17 mouse cellular contexts compared by ENCODE assay signal in genomic region chr11:17007517-17008173, GRCm38 (mm10). TPM values are rescaled to one million over a fixed set of nuclear protein-coding genes. Genes with fewer than 3 reads are reported as not detected.
A peak's percentile ranks its signal among the peaks of the same experiment; 100 is the strongest.
DNase-seq lines count a peak whose midpoint lies in the region; ATAC-seq and TF ChIP-seq lines count a peak whose summit lies in the region.
"Had no signal": no experiment of that assay in that cellular context is flagged by ENCODE, and none has a peak within 500 bp of the region (broad histone marks: within the 10 kb centered on the region; RNA-seq: fewer than 3 reads in every experiment).

No protein-coding gene starts in this region.

- peak overlapping the region; percentile 74 for H3K9ac ChIP-seq in MEL (ENCODE audit: control insufficient read depth, low read depth, low read length, poor library complexity, severe bottlenecking)
- H3K9ac ChIP-seq in liver, embryonic 12.5 days: no peak overlapping the region
- H3K9ac ChIP-seq in heart, adult 2 months (ENCODE audit: low read depth, low read length): no peak overlapping the region
- H3K9ac ChIP-seq: forebrain, embryonic 15.5 days had no signal

- no peaks in the 10 kb centered on the region for H3K27me3 ChIP-seq in MEL (ENCODE audit: control insufficient read depth in 1 of 2, insufficient read depth in 2 of 2, low read length in 2 of 2)
- H3K27me3 ChIP-seq in liver, embryonic 12.5 days (replicated peaks): no peaks in the 10 kb centered on the region
- H3K27me3 ChIP-seq in small intestine, adult 2 months (ENCODE audit: control insufficient read depth, insufficient read depth, low read length): no peaks in the 10 kb centered on the region
- H3K27me3 ChIP-seq in heart, adult 2 months (ENCODE audit: control insufficient read depth, insufficient read depth, low read length): no peaks in the 10 kb centered on the region
- H3K27me3 ChIP-seq: forebrain, embryonic 15.5 days had no signal

- no peak for TF ChIP-seq CTCF in MEL (IDR thresholded peaks at IDR 0.05 in 2 of 3, conservative IDR thresholded peaks at IDR 0.05 in 1 of 3; ENCODE audit: control insufficient read depth in 1 of 3, insufficient read depth in 1 of 3, low read depth in 2 of 3, low read length in 3 of 3, poor library complexity in 1 of 3, severe bottlenecking in 1 of 3)
- no peak for TF ChIP-seq CTCF in small intestine, adult 2 months (IDR thresholded peaks at IDR 0.05; ENCODE audit: extremely low read depth, insufficient read length, insufficient replicate concordance, low read depth, low read length)
- no peak for TF ChIP-seq CTCF in heart, adult 2 months (IDR thresholded peaks at IDR 0.05)

- peak overlapping the region; percentile 93 for H3K27ac ChIP-seq in MEL (ENCODE audit: control insufficient read depth, low read depth, low read length)
- 0 out of 2 replicates have a peak overlapping the region, but pooled peaks have one; percentile 15 for H3K27ac ChIP-seq in liver, embryonic 12.5 days
- peak overlapping the region; percentile 63; the same call in 1 of the 2 replicates for H3K27ac ChIP-seq in small intestine, adult 2 months (ENCODE audit: insufficient read depth, low read depth, low read length)
- H3K27ac ChIP-seq in heart, adult 2 months: no peak overlapping the region
- H3K27ac ChIP-seq: forebrain, embryonic 15.5 days; stomach, postnatal 0 days had no signal

- H3K4me3 ChIP-seq in MEL (ENCODE audit: control insufficient read depth in 1 of 2, insufficient read depth in 1 of 2, low read depth in 2 of 2, low read length in 2 of 2): peak overlapping the region; percentile 69 to 71
- peak overlapping the region; percentile 30; the same call in 1 of the 2 replicates for H3K4me3 ChIP-seq in liver, embryonic 12.5 days
- peak overlapping the region; percentile 3; the same call in 1 of the 2 replicates for H3K4me3 ChIP-seq in small intestine, adult 2 months (ENCODE audit: low read depth, low read length)
- no peak overlapping the region for H3K4me3 ChIP-seq in heart, adult 2 months
- H3K4me3 ChIP-seq: forebrain, embryonic 15.5 days had no signal

- no peak for TF ChIP-seq RAD21 in MEL (IDR thresholded peaks at IDR 0.05; ENCODE audit: low read depth, low read length)

- intact Hi-C loops in heart, adult 2 months (cut with DNase I): no loop called here

- peak; percentile 28 to 33; a peak in 1 of 4 replicates for TF ChIP-seq POLR2A in MEL (IDR thresholded peaks at IDR 0.05; ENCODE audit: control insufficient read depth in 1 of 2, insufficient read depth in 1 of 2, low read depth in 1 of 2, low read length in 2 of 2, poor library complexity in 1 of 2)
- no peak for TF ChIP-seq POLR2A in small intestine, adult 2 months (IDR thresholded peaks at IDR 0.05; ENCODE audit: low read depth, low read length)
- no peak for TF ChIP-seq POLR2A in heart, adult 2 months (IDR thresholded peaks at IDR 0.05; ENCODE audit: insufficient read depth, low read depth, low read length)

- peak; percentile 17 to 36 for DNase-seq in right cerebral cortex, adult 2 months (ENCODE audit: low spot score in 2 of 2)
- DNase-seq in right cerebral cortex, postnatal 14 days: no peak
- DNase-seq in MEL (ENCODE audit: low read depth, low spot score): peak; percentile 70
- no peak for DNase-seq in heart, postnatal 4 days
- no peak for DNase-seq in heart, adult 2 months
- DNase-seq in gastrocnemius, postnatal 4 days (ENCODE audit: low spot score in 2 of 2): no peak
- DNase-seq: adrenal gland, adult 2 months; cerebellum, postnatal 14 days; kidney, adult 2 months; kidney, postnatal 36 days; thymus, postnatal 4 days had no signal

- ATAC-seq in liver, embryonic 12.5 days: no peak
- ATAC-seq: forebrain, embryonic 15.5 days; hindbrain, embryonic 16.5 days had no signal

- WGBS in liver, embryonic 12.5 days (ENCODE audit: insufficient replicate concordance): 29% methylated on average over 5 of the region's 5 CpGs
- 77% methylated on average over 5 of the region's 5 CpGs for WGBS in small intestine, adult 2 months
- 81% methylated on average over 5 of the region's 5 CpGs for WGBS in heart, adult 2 months

- H3K36me3 ChIP-seq in MEL (ENCODE audit: control insufficient read depth in 1 of 2, insufficient read depth in 2 of 2, low read length in 2 of 2): peaks cover 0 to 37% of the 10 kb centered on the region in 2 experiments; a peak in 2 of 4 replicates
- no peaks in the 10 kb centered on the region for H3K36me3 ChIP-seq in liver, embryonic 12.5 days
- H3K36me3 ChIP-seq in small intestine, adult 2 months (ENCODE audit: control insufficient read depth, insufficient read depth, low read length): no peaks in the 10 kb centered on the region
- no peaks in the 10 kb centered on the region for H3K36me3 ChIP-seq in heart, adult 2 months (ENCODE audit: control insufficient read depth, insufficient read depth, low read length)
- H3K36me3 ChIP-seq: forebrain, embryonic 15.5 days had no signal

- H3K4me1 ChIP-seq in MEL (ENCODE audit: control insufficient read depth in 1 of 2, insufficient read depth in 2 of 2, low read length in 2 of 2): peaks cover 21 to 28% of the 10 kb centered on the region in 2 experiments
- peaks cover 23% of the 10 kb centered on the region for H3K4me1 ChIP-seq in liver, embryonic 12.5 days
- H3K4me1 ChIP-seq in small intestine, adult 2 months (ENCODE audit: control insufficient read depth, insufficient read depth, insufficient read length, low read length): no peaks in the 10 kb centered on the region
- no peaks in the 10 kb centered on the region for H3K4me1 ChIP-seq in heart, adult 2 months (ENCODE audit: control insufficient read depth, insufficient read depth, low read length)
- H3K4me1 ChIP-seq: forebrain, embryonic 15.5 days had no signal

- peak in 1 of 2 experiments; percentile 52; a peak in 1 of 4 replicates for TF ChIP-seq EP300 in MEL (IDR thresholded peaks at IDR 0.05; ENCODE audit: low read depth in 1 of 2, low read length in 2 of 2)
- no peak for TF ChIP-seq EP300 in heart, adult 2 months (IDR thresholded peaks at IDR 0.05; ENCODE audit: insufficient read depth, low read depth, low read length)

- H3K4me2 ChIP-seq in liver, embryonic 12.5 days: peak overlapping the region; percentile 36
- H3K4me2 ChIP-seq: forebrain, embryonic 15.5 days; heart, embryonic 11.5 days had no signal

- H3K9me3 ChIP-seq in MEL (replicated peaks; ENCODE audit: insufficient read depth, low read length): no peaks in the 10 kb centered on the region
- H3K9me3 ChIP-seq in liver, embryonic 12.5 days (replicated peaks): no peaks in the 10 kb centered on the region
- H3K9me3 ChIP-seq: forebrain, embryonic 15.5 days had no signal

- peaks cover 46% of the 10 kb centered on the region for H3K79me2 ChIP-seq in MEL (ENCODE audit: control insufficient read depth, insufficient read depth, low read length, poor library complexity)
- no peaks in the 10 kb centered on the region for H3K79me2 ChIP-seq in heart, adult 2 months (replicated peaks; ENCODE audit: control insufficient read depth, insufficient read depth, low read length)

TF ChIP-seq in MEL, 35 proteins besides CTCF, POLR2A, EP300 and RAD21 (continues in another document):
- TF ChIP-seq MAX (IDR thresholded peaks at IDR 0.05; ENCODE audit: low read length) (peak; percentile 47; the same call in 1 of the 2 replicates), CHD1 (IDR thresholded peaks at IDR 0.05; ENCODE audit: low read depth, low read length) (0 out of 2 replicates have a peak, but pooled peaks have one; percentile 89), ETS1 (IDR thresholded peaks at IDR 0.05; ENCODE audit: low read depth, low read length) (peak; percentile 26; the same call in 1 of the 2 replicates), GATA1 (IDR thresholded peaks at IDR 0.05; ENCODE audit: low read depth, low read length) (0 out of 2 replicates have a peak, but pooled peaks have one; percentile 25), CHD2 (IDR thresholded peaks at IDR 0.05; ENCODE audit: low read length) (no peak), E2F4 (IDR thresholded peaks at IDR 0.05; ENCODE audit: borderline replicate concordance, low read depth, low read length) (no peak), POLR2AphosphoS2 (IDR thresholded peaks at IDR 0.05; ENCODE audit: low read length) (no peak; the same call in 1 of the 2 replicates), MXI1 (IDR thresholded peaks at IDR 0.05; ENCODE audit: low read depth, low read length) (no peak; the same call in 1 of the 2 replicates), MYB (IDR thresholded peaks at IDR 0.05; ENCODE audit: low read depth, low read length) (no peak), USF2 (IDR thresholded peaks at IDR 0.05; ENCODE audit: borderline replicate concordance in 1 of 2, insufficient read depth in 1 of 2, low read depth in 1 of 2, low read length in 2 of 2) (no peak), MYC (IDR thresholded peaks at IDR 0.05; ENCODE audit: low read depth, low read length) (0 out of 2 replicates have a peak, but pooled peaks have one; percentile 49)

RNA-seq across cellular contexts. Expression of gene Cnrip1, which starts 43.7 kb away (rescaled TPM):
- not detected in 2 replicates for total RNA-seq in MEL (2012; rRNA removed)
- not detected for polyA plus RNA-seq in MEL (2012; ENCODE audit: insufficient read depth in 1 of 2, insufficient read length in 2 of 2, low read depth in 1 of 2, low replicate concordance in 2 of 2, missing spikeins in 1 of 2)
- 5.7 and 6.6 TPM in 2 replicates for polyA plus RNA-seq in liver, embryonic 12.5 days (2016; fragmentation: Nextera tagmentation; extraction: Ambion mirVana)
- 1.4 and 2.7 TPM in 2 replicates for polyA plus RNA-seq in small intestine, adult 2 months (2012; rRNA removed)
- 1 to 10 TPM; 7.4 to 8.0 TPM for total RNA-seq in heart, postnatal 4 days (2021)
- total RNA-seq in heart, adult 2 months (2021): 1 to 10 TPM; 3.3 to 3.5 TPM
- polyA plus RNA-seq in heart, adult 2 months (2012; rRNA removed): 6.4 and 9.3 TPM in 2 replicates
- 10 to 100 TPM; 14.0 to 14.9 TPM for total RNA-seq in gastrocnemius, postnatal 4 days (2021)

RNA-seq across cellular contexts. Expression of gene Plek, which starts 44.5 kb away (rescaled TPM):
- total RNA-seq in MEL (2012; rRNA removed): 51.5 and 98.6 TPM in 2 replicates
- 100 to 1,000 TPM in 1 of 2 experiments, 10 to 100 TPM in 1; 76.7 to 357 TPM for polyA plus RNA-seq in MEL (2012; ENCODE audit: insufficient read depth in 1 of 2, insufficient read length in 2 of 2, low read depth in 1 of 2, low replicate concordance in 2 of 2, missing spikeins in 1 of 2)
- polyA plus RNA-seq in liver, embryonic 12.5 days (2016; fragmentation: Nextera tagmentation; extraction: Ambion mirVana): 42.4 and 47.2 TPM in 2 replicates
- polyA plus RNA-seq in small intestine, adult 2 months (2012; rRNA removed): 0.24 and 0.33 TPM in 2 replicates
- total RNA-seq in heart, postnatal 4 days (2021): 1 to 10 TPM; 2.4 to 2.6 TPM
- total RNA-seq in heart, adult 2 months (2021): 1 to 10 TPM; 5.3 to 8.7 TPM
- 2.0 and 2.8 TPM in 2 replicates for polyA plus RNA-seq in heart, adult 2 months (2012; rRNA removed)
- total RNA-seq in gastrocnemius, postnatal 4 days (2021): 1 to 10 TPM; 4.4 to 4.5 TPM

RNA-seq across cellular contexts. Expression of gene Fbxo48, which starts 56.5 kb away (rescaled TPM):
- total RNA-seq in MEL (2012; rRNA removed): 3.4 and 3.7 TPM in 2 replicates
- polyA plus RNA-seq in MEL (2012; ENCODE audit: insufficient read depth in 1 of 2, insufficient read length in 2 of 2, low read depth in 1 of 2, low replicate concordance in 2 of 2, missing spikeins in 1 of 2): 1 to 10 TPM in 1 of 2 experiments, not detected in 1; 5.2 TPM
- 2.5 and 3.2 TPM in 2 replicates for polyA plus RNA-seq in liver, embryonic 12.5 days (2016; fragmentation: Nextera tagmentation; extraction: Ambion mirVana)
- polyA plus RNA-seq in small intestine, adult 2 months (2012; rRNA removed): 0.16 and 0.18 TPM in 2 replicates
- 1 to 10 TPM; 2.7 to 2.9 TPM for total RNA-seq in heart, postnatal 4 days (2021)
- under 1 TPM; 0.30 to 0.37 TPM for total RNA-seq in heart, adult 2 months (2021)
- 0.06 and 0.18 TPM in 2 replicates for polyA plus RNA-seq in heart, adult 2 months (2012; rRNA removed)
- 1 to 10 TPM; 2.2 to 2.5 TPM for total RNA-seq in gastrocnemius, postnatal 4 days (2021)

Comparison
In these comparisons a context has a peak if more than half of its experiments do, and no peak if none do; other contexts are left out.
1. DNase-seq: peak in right cerebral cortex, adult 2 months (2 of 2) and MEL (single experiment); none in right cerebral cortex, postnatal 14 days (single experiment), heart, postnatal 4 days (single experiment), heart, adult 2 months (0 of 2) and gastrocnemius, postnatal 4 days (0 of 2).
2. POLR2A ChIP-seq: peak in MEL (2 of 2); none in small intestine, adult 2 months (single experiment) and heart, adult 2 months (single experiment).